Mouse (Mus musculus): ENCODE results near the gene Dennd2a.
"Not testable (repeated sequence)": the region's sequence is repeated elsewhere in the genome, so short reads cannot be mapped to it uniquely, and the experiment has no call there.

Dennd2a gene

GRCm38 (mm10) chr6:39445801-39446572, 111.7 kb downstream of the Dennd2a start:
- DNase-seq, result peak; percentile 36

GRCm38 (mm10) chr6:39442786-39443287, 114.8 kb downstream of the Dennd2a start:
- DNase-seq, result no peak

- no peak for DNase-seq
Measured at GRCm38 (mm10) chr6:39440207-39440606, 117.5 kb downstream of the Dennd2a start.

- not testable (repeated sequence) for DNase-seq
Measured at GRCm38 (mm10) chr6:39437519-39437918, 120.1 kb downstream of the Dennd2a start.

- no peak for DNase-seq
Measured at GRCm38 (mm10) chr6:39435875-39436274, 121.8 kb downstream of the Dennd2a start.

GRCm38 (mm10) chr6:39434886-39435492, 122.7 kb downstream of the Dennd2a start:
- DNase-seq, result peak; percentile 60

GRCm38 (mm10) chr6:39434111-39434885, 123.4 kb downstream of the Dennd2a start:
- no peak for DNase-seq

- DNase-seq, result no peak
Measured at GRCm38 (mm10) chr6:39433701-39434100, 124.0 kb downstream of the Dennd2a start.

- no peak for DNase-seq
Measured at GRCm38 (mm10) chr6:39433174-39433573, 124.5 kb downstream of the Dennd2a start.

- no peak for DNase-seq
Measured at GRCm38 (mm10) chr6:39430722-39431121, 126.9 kb downstream of the Dennd2a start.

- DNase-seq, result no peak
Measured at GRCm38 (mm10) chr6:39429007-39429788, 128.5 kb downstream of the Dennd2a start.

GRCm38 (mm10) chr6:39427276-39428003, 130.2 kb downstream of the Dennd2a start:
- DNase-seq, result no peak

GRCm38 (mm10) chr6:39426725-39427124, 130.9 kb downstream of the Dennd2a start:
- DNase-seq, result no peak

GRCm38 (mm10) chr6:39425181-39425580, 132.5 kb downstream of the Dennd2a start:
- no peak for DNase-seq

GRCm38 (mm10) chr6:39423686-39424085, 134.0 kb downstream of the Dennd2a start:
- DNase-seq, result no peak

- DNase-seq, result no peak
Measured at GRCm38 (mm10) chr6:39423130-39423551, 134.5 kb downstream of the Dennd2a start.

- DNase-seq, result no peak
Measured at GRCm38 (mm10) chr6:39420867-39421266, 136.8 kb downstream of the Dennd2a start.

GRCm38 (mm10) chr6:39419851-39420721, 137.6 kb downstream of the Dennd2a start, which contains the start of gene Mkrn1:
Gene Mkrn1, minus strand, starts transcription at chr6:39420462.
- DNase-seq, result peak; percentile 89

GRCm38 (mm10) chr6:39419386-39419850, 138.2 kb downstream of the Dennd2a start:
- peak; percentile 73 for DNase-seq

- DNase-seq, result not testable (repeated sequence)
Measured at GRCm38 (mm10) chr6:39416654-39417053, 141.0 kb downstream of the Dennd2a start.

Measured in embryo, embryonic 11 days (tissue).